Comparison of ENCODE assay signal across 8 mouse cellular contexts in the genomic region with DNA sequence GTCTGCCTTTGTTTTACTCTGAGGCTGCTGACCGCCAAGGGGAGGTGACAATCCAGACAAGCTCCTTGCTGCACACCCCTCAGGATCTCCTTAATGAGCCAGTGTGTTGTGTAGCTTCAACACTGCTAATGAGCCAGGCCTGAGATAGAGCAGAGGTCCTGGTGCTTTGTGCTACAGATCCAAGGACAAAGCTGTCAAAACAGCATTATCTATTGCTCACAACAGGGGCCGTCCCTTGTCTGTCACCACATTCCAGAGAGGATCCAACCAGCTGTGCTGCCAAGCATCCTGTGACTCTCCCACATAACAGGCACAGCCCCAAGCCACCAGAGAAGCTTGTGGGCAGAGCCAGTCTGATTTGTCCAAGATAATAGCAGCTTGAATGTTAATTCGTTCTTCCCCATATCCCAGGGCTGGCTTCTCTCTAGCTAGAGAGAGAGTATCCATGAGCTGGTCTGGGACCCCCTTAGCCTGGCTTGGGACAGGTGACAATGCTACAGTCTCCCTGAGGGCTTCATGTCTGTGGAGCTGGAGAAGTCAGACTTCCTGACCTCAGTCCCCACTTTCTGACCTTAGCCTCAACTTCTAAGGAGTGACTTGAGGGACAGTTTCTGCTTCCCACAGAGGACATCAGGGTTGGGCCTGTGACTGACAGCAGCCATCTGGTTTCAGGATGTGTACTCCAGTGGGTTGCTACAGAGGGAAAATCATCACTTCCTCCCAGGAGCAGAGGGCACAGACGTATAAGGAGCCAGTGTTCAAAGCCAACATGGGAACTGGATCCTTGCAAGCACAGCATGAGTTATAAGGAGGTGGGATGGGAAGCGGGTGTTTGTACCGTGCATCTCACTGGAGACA.
DNase-seq lines count a peak whose midpoint lies in the region; ATAC-seq and TF ChIP-seq lines count a peak whose summit lies in the region.

No protein-coding gene starts in this region.

- no peaks in the 10 kb centered on the region for H3K9me3 ChIP-seq in hindbrain, embryonic 11.5 days (ENCODE audit: control insufficient read depth, low read length)

- H3K27ac ChIP-seq in left cerebral cortex, adult 2 months = no peak overlapping the region
- no peak overlapping the region for H3K27ac ChIP-seq in hindbrain, embryonic 11.5 days (ENCODE audit: low read depth, low read length)

- no peaks in the 10 kb centered on the region for H3K36me3 ChIP-seq in hindbrain, embryonic 11.5 days (ENCODE audit: control insufficient read depth, insufficient read depth, low read length)

- no peak overlapping the region for H3K4me2 ChIP-seq in hindbrain, embryonic 11.5 days (replicated peaks; ENCODE audit: low read depth, low read length)

- DNase-seq in left cerebral cortex, adult 2 months (ENCODE audit: extremely low spot score in 1 of 2, low spot score in 2 of 2) = peak; percentile 33 to 34
- DNase-seq in left cerebral cortex, postnatal 4 days = no peak
- DNase-seq in embryo, embryonic 10.5 days (ENCODE audit: low spot score) = peak; percentile 37
- DNase-seq in hindbrain, embryonic 11.5 days (ENCODE audit: low spot score) = peak; percentile 27
- DNase-seq in lung, postnatal 4 days = peak; percentile 50 to 79
- DNase-seq in cerebellum, adult 18-20 months = no peak
- no peak for DNase-seq in kidney, adult 18-20 months

- intact Hi-C loops in left cerebral cortex, adult 2 months (cut with DNase I) = no loop called here
- intact Hi-C loops in left cerebral cortex, postnatal 4 days (cut with DNase I) = no loop called here

- H3K4me1 ChIP-seq in hindbrain, embryonic 11.5 days (replicated peaks; ENCODE audit: control insufficient read depth, insufficient read depth, low read length) = peaks cover 5% of the 10 kb centered on the region

- WGBS in hindbrain, embryonic 11.5 days = 41% methylated on average over 6 of the region's 6 CpGs

- no peak for TF ChIP-seq CTCF in left cerebral cortex, adult 2 months (IDR thresholded peaks at IDR 0.05)

- no peak overlapping the region for H3K4me3 ChIP-seq in left cerebral cortex, adult 2 months
- no peak overlapping the region for H3K4me3 ChIP-seq in hindbrain, embryonic 11.5 days (ENCODE audit: low read depth, low read length)

- H3K27me3 ChIP-seq in hindbrain, embryonic 11.5 days (ENCODE audit: control insufficient read depth, insufficient read depth, low read length) = no peaks in the 10 kb centered on the region

- ATAC-seq in hindbrain, embryonic 11.5 days (ENCODE audit: low FRiP score) = 0 out of 2 replicates have a peak, but pooled peaks have one; percentile 25
- no peak for ATAC-seq in monocyte, adult 5-6 weeks (replicated peaks; ENCODE audit: insufficient number of reproducible peaks, low FRiP score, low TSS enrichment, poor library complexity, severe bottlenecking)

- H3K9ac ChIP-seq in hindbrain, embryonic 11.5 days (ENCODE audit: low read depth, low read length) = no peak overlapping the region

Comparison
In these comparisons a context has a peak if more than half of its experiments do, and no peak if none do; other contexts are left out.
1. DNase-seq: peak in left cerebral cortex, adult 2 months (2 of 2), embryo, embryonic 10.5 days (single experiment), hindbrain, embryonic 11.5 days (single experiment) and lung, postnatal 4 days (2 of 2); none in left cerebral cortex, postnatal 4 days (single experiment), cerebellum, adult 18-20 months (0 of 2) and kidney, adult 18-20 months (single experiment).